Mouse (Mus musculus) erythroid progenitor cell, adult 5-6 weeks (primary cell): Measurements from ENCODE around the gene Atp6v0b. TPM values are rescaled to one million over a fixed set of nuclear protein-coding genes. Genes with fewer than 3 reads are reported as not detected.

Experiments used
- ATAC-seq: replicated peaks from 2 replicates; pipeline ENCODE4 v1.8.0; 2016; ENCODE audit warnings: moderate number of reproducible peaks, mild to moderate bottlenecking, moderate TSS enrichment, inconsistent platforms; ENCODE audit not compliant: poor library complexity, low FRiP score, severe bottlenecking
- total RNA-seq, 2 experiments: library from RNA; stranded (forward) in 1 of 2; stranded (reverse) in 1 of 2; fragments of 150-400 nt in 1 of 2; fragments of 186-747, 209-891 nt in 1 of 2; gene quantifications; 2 replicates each; pipeline versions ENCODE4 v1.2.3 to v1.2.4; 2015 to 2017; ENCODE audit warnings: low replicate concordance in 2 of 2

Gene Atp6v0b
- total RNA-seq, 2 experiments from 2014 or later, result 77.4 to 327 TPM

GRCm38 (mm10) chr4:117878703-117879102, 8.4 kb downstream of the Atp6v0b start:
- no peak for ATAC-seq

- ATAC-seq, result no peak
Observed at GRCm38 (mm10) chr4:117878301-117878700, 8.8 kb downstream of the Atp6v0b start.

GRCm38 (mm10) chr4:117873615-117874014, 13.5 kb downstream of the Atp6v0b start:
- no peak for ATAC-seq

GRCm38 (mm10) chr4:117872471-117872886, 14.7 kb downstream of the Atp6v0b start, which contains the start of gene Ccdc24:
TSS of gene Ccdc24 (minus strand) at chr4:117872557.
- ATAC-seq, result no peak

- no peak for ATAC-seq
Observed at GRCm38 (mm10) chr4:117871787-117872186, 15.3 kb downstream of the Atp6v0b start.

- peak; percentile 22 for ATAC-seq
Observed at GRCm38 (mm10) chr4:117870437-117870836, 16.7 kb downstream of the Atp6v0b start.

GRCm38 (mm10) chr4:117869317-117869716, 17.8 kb downstream of the Atp6v0b start:
- ATAC-seq, result no peak

GRCm38 (mm10) chr4:117867823-117868222, 19.3 kb downstream of the Atp6v0b start:
- 0 out of 2 replicates have a peak, but pooled peaks have one; percentile 12 for ATAC-seq

GRCm38 (mm10) chr4:117867000-117867399, 20.1 kb downstream of the Atp6v0b start:
- no peak for ATAC-seq

- ATAC-seq, result no peak
Observed at GRCm38 (mm10) chr4:117866083-117866482, 21.1 kb downstream of the Atp6v0b start.

- 0 out of 2 replicates have a peak, but pooled peaks have one; percentile 10 for ATAC-seq
Observed at GRCm38 (mm10) chr4:117862823-117863222, 24.3 kb downstream of the Atp6v0b start.

GRCm38 (mm10) chr4:117860570-117860969, 26.6 kb downstream of the Atp6v0b start:
- no peak for ATAC-seq

GRCm38 (mm10) chr4:117858794-117859193, 28.3 kb downstream of the Atp6v0b start:
- peak; percentile 47 for ATAC-seq

- no peak for ATAC-seq
Observed at GRCm38 (mm10) chr4:117855146-117855545, 32.0 kb downstream of the Atp6v0b start.

GRCm38 (mm10) chr4:117852152-117852868, 34.8 kb downstream of the Atp6v0b start:
- no peak for ATAC-seq

- no peak for ATAC-seq
Observed at GRCm38 (mm10) chr4:117850871-117851270, 36.3 kb downstream of the Atp6v0b start.

GRCm38 (mm10) chr4:117850176-117850575, 37.0 kb downstream of the Atp6v0b start:
- ATAC-seq, result no peak

- no peak for ATAC-seq
Observed at GRCm38 (mm10) chr4:117849506-117849905, 37.6 kb downstream of the Atp6v0b start.

GRCm38 (mm10) chr4:117849063-117849462, 38.1 kb downstream of the Atp6v0b start:
- no peak for ATAC-seq

- no peak for ATAC-seq
Observed at GRCm38 (mm10) chr4:117847011-117847410, 40.1 kb downstream of the Atp6v0b start.

GRCm38 (mm10) chr4:117846261-117846660, 40.9 kb downstream of the Atp6v0b start:
- ATAC-seq, result no peak

GRCm38 (mm10) chr4:117845316-117845715, 41.8 kb downstream of the Atp6v0b start:
- ATAC-seq, result no peak
